Mouse (Mus musculus): ENCODE data around the gene S100a11. TPM values are rescaled to one million over a fixed set of nuclear protein-coding genes. Genes with fewer than 3 reads are reported as not detected.
"Not testable (repeated sequence)": the region's sequence is repeated elsewhere in the genome, so short reads cannot be mapped to it uniquely, and the experiment has no call there.

S100a11 gene
- polyA plus RNA-seq, 1 experiment from 2014 or later = 133 TPM

- no peaks in the 10 kb centered on the region for H3K9me3 ChIP-seq (replicated peaks)
- H3K4me2 ChIP-seq = no peak overlapping the region
- WGBS = 84% methylated on average over 5 of the region's 5 CpGs
- H3K27me3 ChIP-seq = no peaks in the 10 kb centered on the region
- no peak overlapping the region for H3K4me3 ChIP-seq
- H3K4me1 ChIP-seq = no peaks in the 10 kb centered on the region
- no peak for ATAC-seq
- no peak overlapping the region for H3K27ac ChIP-seq
- H3K9ac ChIP-seq = no peak overlapping the region
- H3K36me3 ChIP-seq (ENCODE audit: poor library complexity, severe bottlenecking) = no peaks in the 10 kb centered on the region
These were observed 8.5 kb downstream of the S100a11 start for GRCm38 (mm10) chr3:93528807-93529206.

- Histone ChIP-seq H3K9me3 (replicated peaks) (no peaks in the 10 kb centered on the region), H3K9ac (no peak overlapping the region), H3K4me1 (no peaks in the 10 kb centered on the region), H3K4me3 (no peak overlapping the region), H3K36me3 (ENCODE audit: poor library complexity, severe bottlenecking) (no peaks in the 10 kb centered on the region), H3K27me3 (no peaks in the 10 kb centered on the region), H3K27ac (no peak overlapping the region), H3K4me2 (no peak overlapping the region)
- no peak for ATAC-seq
- WGBS = 75% methylated on average over 2 of the region's 2 CpGs
These were observed 16.8 kb downstream of the S100a11 start for GRCm38 (mm10) chr3:93537068-93537576.

GRCm38 (mm10) chr3:93538486-93538885, 18.2 kb downstream of the S100a11 start:
- Histone ChIP-seq H3K9ac (no peak overlapping the region), H3K4me1 (no peaks in the 10 kb centered on the region), H3K4me2 (no peak overlapping the region), H3K9me3 (replicated peaks) (no peaks in the 10 kb centered on the region), H3K36me3 (ENCODE audit: poor library complexity, severe bottlenecking) (no peaks in the 10 kb centered on the region), H3K27ac (no peak overlapping the region), H3K27me3 (no peaks in the 10 kb centered on the region), H3K4me3 (no peak overlapping the region)
- no peak for ATAC-seq
- WGBS = 86% methylated on average over 2 of the region's 2 CpGs

GRCm38 (mm10) chr3:93541501-93541900, 21.2 kb downstream of the S100a11 start:
- Histone ChIP-seq H3K4me2 (no peak overlapping the region), H3K27me3 (no peaks in the 10 kb centered on the region), H3K9me3 (replicated peaks) (no peaks in the 10 kb centered on the region), H3K4me3 (no peak overlapping the region), H3K36me3 (ENCODE audit: poor library complexity, severe bottlenecking) (no peaks in the 10 kb centered on the region), H3K9ac (no peak overlapping the region), H3K27ac (no peak overlapping the region), H3K4me1 (no peaks in the 10 kb centered on the region)
- ATAC-seq = no peak
- 65% methylated on average over 2 of the region's 2 CpGs for WGBS

- not testable (repeated sequence) for H3K4me1 ChIP-seq; H3K4me2 ChIP-seq; H3K27ac ChIP-seq; H3K9ac ChIP-seq; H3K36me3 ChIP-seq (ENCODE audit: poor library complexity, severe bottlenecking); H3K27me3 ChIP-seq; H3K4me3 ChIP-seq; H3K9me3 ChIP-seq (replicated peaks); ATAC-seq
- 78% methylated on average over 6 of the region's 6 CpGs for WGBS
These were observed 23.9 kb downstream of the S100a11 start for GRCm38 (mm10) chr3:93544170-93544569.

- no peak overlapping the region for H3K27ac ChIP-seq
- peak; percentile 38; the same call in 1 of the 2 replicates for ATAC-seq
- H3K4me3 ChIP-seq = no peak overlapping the region
- no peaks in the 10 kb centered on the region for H3K36me3 ChIP-seq (ENCODE audit: poor library complexity, severe bottlenecking)
- H3K9me3 ChIP-seq (replicated peaks) = no peaks in the 10 kb centered on the region
- no peak overlapping the region for H3K4me2 ChIP-seq
- H3K9ac ChIP-seq = no peak overlapping the region
- WGBS = 30% methylated on average over 7 of the region's 7 CpGs
- no peaks in the 10 kb centered on the region for H3K4me1 ChIP-seq
- no peaks in the 10 kb centered on the region for H3K27me3 ChIP-seq
These were observed 26.9 kb downstream of the S100a11 start for GRCm38 (mm10) chr3:93547099-93547648.

- Histone ChIP-seq H3K36me3 (ENCODE audit: poor library complexity, severe bottlenecking) (no peaks in the 10 kb centered on the region), H3K9ac (no peak overlapping the region), H3K9me3 (replicated peaks) (no peaks in the 10 kb centered on the region), H3K4me3 (no peak overlapping the region), H3K4me1 (no peaks in the 10 kb centered on the region), H3K27me3 (no peaks in the 10 kb centered on the region), H3K4me2 (no peak overlapping the region), H3K27ac (no peak overlapping the region)
- ATAC-seq = no peak
- WGBS = 83% methylated on average over 20 of the region's 20 CpGs
These were observed 27.7 kb downstream of the S100a11 start for GRCm38 (mm10) chr3:93547749-93548540.

GRCm38 (mm10) chr3:93548541-93549266, 28.4 kb downstream of the S100a11 start:
- Histone ChIP-seq H3K9me3 (replicated peaks) (no peaks in the 10 kb centered on the region), H3K27ac (no peak overlapping the region), H3K27me3 (no peaks in the 10 kb centered on the region), H3K4me2 (no peak overlapping the region), H3K9ac (no peak overlapping the region), H3K36me3 (ENCODE audit: poor library complexity, severe bottlenecking) (no peaks in the 10 kb centered on the region), H3K4me3 (no peak overlapping the region), H3K4me1 (no peaks in the 10 kb centered on the region)
- 81% methylated on average over 4 of the region's 6 CpGs for WGBS
- ATAC-seq = no peak

GRCm38 (mm10) chr3:93549986-93550385, 29.7 kb downstream of the S100a11 start:
- Histone ChIP-seq H3K27ac (no peak overlapping the region), H3K4me2 (no peak overlapping the region), H3K4me3 (no peak overlapping the region), H3K27me3 (no peaks in the 10 kb centered on the region), H3K9me3 (replicated peaks) (no peaks in the 10 kb centered on the region), H3K4me1 (peaks cover 4% of the 10 kb centered on the region; the same call in 1 of the 2 replicates), H3K36me3 (ENCODE audit: poor library complexity, severe bottlenecking) (no peaks in the 10 kb centered on the region), H3K9ac (no peak overlapping the region)
- ATAC-seq = no peak
- 88% methylated on average over 4 of the region's 4 CpGs for WGBS

GRCm38 (mm10) chr3:93551950-93552901, 31.9 kb downstream of the S100a11 start:
- Histone ChIP-seq H3K9ac (no peak overlapping the region), H3K27ac (no peak overlapping the region), H3K36me3 (ENCODE audit: poor library complexity, severe bottlenecking) (no peaks in the 10 kb centered on the region), H3K4me1 (peaks cover 11% of the 10 kb centered on the region; the same call in 1 of the 2 replicates), H3K27me3 (no peaks in the 10 kb centered on the region), H3K9me3 (replicated peaks) (no peaks in the 10 kb centered on the region), H3K4me2 (no peak overlapping the region), H3K4me3 (no peak overlapping the region)
- ATAC-seq = no peak
- 89% methylated on average over 5 of the region's 5 CpGs for WGBS

- ATAC-seq = no peak
- WGBS = 94% methylated on average over 2 of the region's 2 CpGs
These were observed 33.0 kb downstream of the S100a11 start for GRCm38 (mm10) chr3:93553311-93553710.

More at GRCm38 (mm10) chr3:93553311-93553710, 33.0 kb downstream of the S100a11 start:
- Histone ChIP-seq H3K9ac (no peak overlapping the region), H3K4me2 (no peak overlapping the region), H3K27ac (no peak overlapping the region), H3K27me3 (no peaks in the 10 kb centered on the region), H3K4me1 (peaks cover 11% of the 10 kb centered on the region; the same call in 1 of the 2 replicates), H3K4me3 (no peak overlapping the region), H3K36me3 (ENCODE audit: poor library complexity, severe bottlenecking) (no peaks in the 10 kb centered on the region), H3K9me3 (replicated peaks) (no peaks in the 10 kb centered on the region)
